Mouse (Mus musculus): Measurements from ENCODE around the gene Gm17349.
"Not testable (repeated sequence)": the region's sequence is repeated elsewhere in the genome, so short reads cannot be mapped to it uniquely, and the experiment has no call there.

Gm17349 gene

DNA sequence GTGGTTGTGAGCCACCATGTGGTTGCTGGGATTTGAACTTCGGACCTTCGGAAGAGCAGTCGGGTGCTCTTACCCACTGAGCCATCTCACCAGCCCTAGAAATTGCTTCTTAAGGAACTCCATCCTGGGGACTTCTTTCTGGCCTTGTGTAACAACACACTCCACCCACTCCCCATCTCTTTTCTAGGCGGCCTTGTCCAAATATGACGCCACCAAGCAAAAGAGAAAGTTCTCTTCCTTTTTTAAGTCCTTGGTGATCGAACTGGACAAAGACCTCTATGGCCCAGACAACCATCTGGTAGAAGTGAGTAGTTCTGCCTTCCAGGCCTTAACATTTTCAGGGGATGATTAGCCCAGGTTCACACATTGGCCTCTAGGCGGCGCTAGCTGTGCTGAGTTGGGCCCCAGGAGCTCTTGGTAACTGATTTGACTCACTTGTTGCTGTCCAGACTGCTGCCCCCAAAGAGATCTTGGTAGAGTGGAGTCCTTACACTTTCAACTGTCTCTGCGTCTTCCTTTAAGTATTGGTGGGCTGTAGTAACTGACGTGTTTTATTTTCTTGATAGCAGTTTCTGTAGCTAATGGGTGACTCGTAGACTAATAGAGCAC is at the start of gene Gm17349:
TSS of gene Gm17349 (minus strand) at position 51 of the 609 bp plus-strand sequence.
- peak in 1 of 2 experiments; percentile 56 for DNase-seq (ENCODE audit: low spot score in 2 of 2)

DNA sequence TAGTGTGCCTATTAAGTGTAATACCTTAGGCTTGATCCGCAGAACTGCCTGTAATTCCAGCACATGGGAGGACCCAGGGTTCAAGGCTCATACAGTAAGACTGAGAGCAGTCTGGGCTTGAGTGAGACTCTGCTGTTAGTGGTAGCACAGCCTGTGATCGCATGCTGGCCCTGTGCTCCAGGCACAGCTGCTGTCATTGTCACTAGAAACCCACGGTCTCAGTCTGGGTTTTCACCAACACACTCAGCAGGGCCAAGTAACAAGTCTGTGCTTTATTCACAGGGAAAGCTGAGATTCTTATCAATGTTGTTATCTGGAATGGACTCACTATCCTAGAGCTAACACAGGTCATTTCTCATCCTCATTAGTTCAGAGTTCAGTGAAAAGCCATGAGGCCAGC is 48.9 kb upstream of the Gm17349 start:
- DNase-seq (ENCODE audit: low spot score in 2 of 2): no peak

DNA sequence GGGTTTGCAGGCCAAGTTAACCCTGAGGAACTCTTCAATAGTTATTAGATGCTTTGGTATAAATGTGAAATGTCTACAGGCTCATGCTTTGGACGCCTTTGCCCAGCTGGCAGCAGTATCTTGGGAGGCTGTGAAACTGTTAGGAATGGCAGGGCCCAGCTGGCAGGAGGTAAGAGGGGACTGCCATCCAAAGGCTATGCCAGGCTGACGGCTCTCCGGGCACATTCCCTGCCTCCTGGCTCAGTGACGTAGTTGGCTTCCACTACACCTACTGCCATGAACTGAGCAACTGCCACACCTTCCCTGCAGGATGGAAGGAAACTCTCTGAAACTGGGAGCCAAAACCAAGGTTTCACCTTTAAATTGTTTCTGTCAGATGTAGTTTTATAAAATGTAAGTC is 34.9 kb upstream of the Gm17349 start:
- no peak for DNase-seq (ENCODE audit: low spot score in 2 of 2)

DNA sequence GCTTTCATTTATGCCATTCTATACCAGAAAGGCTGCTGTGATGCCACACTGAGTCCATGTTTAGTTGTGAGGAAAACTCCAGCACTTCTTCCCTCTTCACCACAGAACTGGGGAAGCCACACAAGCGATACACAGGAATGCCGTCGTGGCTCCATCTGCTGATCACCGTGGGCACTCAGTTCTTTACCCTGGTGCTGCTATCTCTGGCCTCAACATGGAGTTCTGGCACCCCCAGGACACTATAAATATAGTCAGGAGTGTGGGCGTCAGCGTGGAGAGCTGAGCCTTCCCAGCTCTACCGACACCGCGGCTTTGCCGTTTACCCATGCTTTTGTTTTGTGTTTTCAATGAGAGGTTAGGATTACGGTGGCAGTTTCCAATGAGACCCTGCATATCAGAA is 31.4 kb upstream of the Gm17349 start:
- DNase-seq (ENCODE audit: low spot score in 2 of 2): no peak

DNA sequence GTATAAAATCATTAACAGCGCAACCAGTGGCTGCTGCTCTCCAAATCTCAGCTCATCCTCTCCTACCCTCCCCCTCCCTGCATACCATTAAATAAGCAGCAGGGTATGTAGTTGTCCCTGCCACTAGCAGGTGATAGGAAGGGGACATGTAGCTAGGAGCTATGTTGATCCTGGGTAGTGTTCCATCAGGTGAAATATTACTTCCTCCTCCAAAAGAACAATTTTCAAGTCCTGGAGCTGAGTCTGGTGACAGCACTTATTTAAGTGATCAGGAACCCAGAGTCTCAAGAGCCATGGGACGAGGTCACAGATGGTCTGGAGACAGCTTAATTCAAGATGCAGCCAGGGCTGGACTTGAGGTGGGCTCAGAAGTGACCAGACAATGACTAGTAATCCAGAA is 30.3 kb upstream of the Gm17349 start:
- peak; percentile 100 for DNase-seq (ENCODE audit: low spot score in 2 of 2)

DNA sequence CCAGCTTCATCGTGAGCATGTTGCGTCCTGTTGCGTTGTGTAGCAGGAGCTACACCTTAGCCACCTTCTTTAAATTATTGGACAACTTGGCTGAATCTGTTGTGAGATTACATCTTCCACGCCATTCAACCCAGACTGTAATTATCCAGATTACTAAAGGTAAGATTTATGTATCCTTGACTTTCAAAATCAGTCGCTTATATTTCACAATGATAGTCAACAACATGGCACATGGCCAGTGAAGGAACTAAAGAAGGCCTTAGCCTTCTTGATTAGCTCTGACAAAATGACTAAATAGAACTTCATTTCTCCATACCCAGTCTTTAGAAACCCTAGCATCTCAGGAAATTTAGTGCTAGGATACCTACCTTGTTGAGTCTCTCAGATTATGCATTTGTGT is 27.9 kb upstream of the Gm17349 start:
- DNase-seq (ENCODE audit: low spot score in 2 of 2): no peak

DNA sequence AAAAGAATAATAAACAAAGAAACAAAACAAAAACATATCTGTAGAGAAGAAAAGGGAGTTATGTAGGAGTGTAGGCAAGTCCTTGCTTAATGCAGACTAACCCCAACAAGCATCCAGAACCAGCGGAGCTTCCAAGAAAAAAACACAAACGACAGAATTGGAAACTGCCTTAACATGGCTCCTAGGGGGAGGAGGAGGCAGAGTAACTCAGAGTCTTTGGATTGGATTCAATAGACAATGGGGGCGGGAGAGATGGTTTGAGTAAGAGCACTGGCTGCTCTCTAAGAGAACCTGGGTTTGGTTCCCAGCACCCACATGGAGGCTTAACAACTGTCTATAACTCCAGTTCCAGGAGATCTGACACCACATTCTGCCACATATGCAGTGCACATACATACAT is 26.4 kb upstream of the Gm17349 start:
- no peak for DNase-seq (ENCODE audit: low spot score in 2 of 2)

DNA sequence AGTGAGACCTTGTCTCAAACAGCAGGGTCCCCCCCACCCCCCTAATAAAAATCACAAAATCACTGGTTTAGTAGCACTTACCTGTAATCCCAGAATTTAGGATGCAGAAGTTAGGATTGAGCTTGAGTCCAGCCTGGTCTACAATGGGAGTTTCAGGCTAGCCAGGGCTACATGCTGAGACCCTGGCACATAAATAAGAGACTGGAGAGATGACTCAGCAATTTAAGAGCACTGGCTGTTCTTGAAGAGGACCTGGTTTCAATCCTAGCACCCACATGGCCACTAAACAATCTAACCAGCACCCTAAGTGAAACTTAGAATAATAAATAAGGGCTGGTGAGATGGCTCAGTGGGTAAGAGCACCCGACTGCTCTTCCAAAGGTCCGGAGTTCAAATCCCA is 25.9 kb upstream of the Gm17349 start:
- no peak for DNase-seq (ENCODE audit: low spot score in 2 of 2)

DNA sequence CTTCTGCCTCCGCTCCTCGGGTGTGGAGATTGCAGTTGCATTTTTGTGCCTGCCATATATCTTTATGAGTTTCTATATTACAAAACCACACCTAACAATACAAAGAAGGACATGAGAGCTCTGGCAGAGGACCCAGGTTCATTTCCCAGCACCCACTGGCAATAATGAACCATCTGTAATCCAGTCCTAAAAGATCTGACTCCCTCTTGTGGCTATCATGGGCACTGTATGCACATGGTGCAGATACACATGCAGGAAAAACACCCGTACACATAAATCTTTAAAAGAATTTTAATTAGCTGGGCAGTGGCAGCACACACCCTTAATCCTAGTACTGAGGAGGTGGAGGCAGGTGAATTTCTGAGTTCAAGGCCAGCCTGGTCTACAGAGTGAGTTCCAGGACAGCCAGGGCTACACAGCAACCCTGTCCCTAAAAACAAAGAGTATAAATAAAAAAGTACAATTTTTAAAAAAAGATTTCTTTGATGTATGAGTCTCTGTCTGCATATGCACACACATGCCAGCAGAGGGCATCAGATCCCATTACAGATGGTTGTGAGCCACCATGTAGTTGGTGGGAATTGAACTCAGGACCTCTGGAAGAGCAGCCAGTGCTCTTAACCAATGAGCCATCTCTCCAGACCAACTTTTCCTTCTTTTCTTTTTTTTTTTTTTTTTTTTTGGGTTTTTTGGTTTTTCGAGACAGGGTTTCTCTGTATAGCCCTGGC is 23.9 kb upstream of the Gm17349 start:
- DNase-seq (ENCODE audit: low spot score in 2 of 2): no peak

DNA sequence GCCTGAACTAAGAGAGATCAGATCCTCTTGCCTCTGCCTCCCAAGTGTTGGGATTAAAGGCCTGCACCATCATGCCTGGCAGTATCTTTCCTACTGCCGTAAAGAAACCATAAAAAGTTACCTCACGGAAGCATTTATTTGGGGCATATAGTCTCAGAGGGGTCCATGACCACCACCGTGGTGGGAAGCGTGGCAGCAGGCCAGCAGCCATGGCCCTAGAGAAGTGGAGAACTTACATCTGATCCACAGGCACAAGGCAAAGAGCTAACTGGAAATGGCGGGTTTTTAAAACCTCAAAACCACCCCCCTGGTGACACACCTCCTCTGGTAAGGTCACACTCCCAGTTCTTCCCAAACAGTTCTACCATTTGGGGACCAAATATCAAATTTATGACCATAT is 22.9 kb upstream of the Gm17349 start:
- no peak for DNase-seq (ENCODE audit: low spot score in 2 of 2)

DNA sequence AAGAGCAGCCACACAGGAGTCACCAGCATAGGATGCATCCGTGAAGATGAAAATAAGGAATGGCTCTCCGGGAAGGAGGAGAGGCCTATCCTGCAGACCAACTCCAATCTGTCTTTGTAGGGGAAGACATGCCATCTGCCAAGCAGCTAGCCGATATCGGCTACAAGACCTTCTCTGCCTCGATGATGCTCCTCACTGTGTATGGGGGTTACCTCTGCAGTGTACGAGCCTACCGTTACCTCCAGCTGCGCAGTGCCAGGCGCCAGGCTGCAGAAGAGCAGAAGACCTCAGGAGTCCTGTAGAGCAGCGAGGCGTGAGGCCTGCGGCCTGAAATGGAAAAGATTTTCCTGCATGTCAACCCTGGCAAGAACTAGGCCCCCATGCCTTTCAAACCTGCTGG is 22.2 kb upstream of the Gm17349 start:
- no peak for DNase-seq (ENCODE audit: low spot score in 2 of 2)

DNA sequence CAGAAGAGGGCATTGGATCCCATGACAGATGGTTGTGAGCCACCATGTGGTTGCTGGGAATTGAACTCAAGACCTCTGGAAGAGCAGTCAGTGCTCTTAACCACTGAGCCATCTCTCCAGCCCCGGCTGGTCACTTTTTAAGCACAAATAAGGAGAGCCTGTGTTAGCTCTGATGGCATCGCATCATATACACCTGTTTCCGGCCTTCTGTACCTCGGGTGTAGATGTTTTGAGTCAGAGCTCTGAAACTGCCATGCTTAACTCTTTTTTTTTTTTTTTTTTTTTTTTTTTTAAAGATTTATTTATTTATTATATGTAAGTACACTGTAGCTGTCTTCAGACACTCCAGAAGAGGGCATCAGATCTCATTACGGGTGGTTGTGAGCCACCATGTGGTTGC is 21.7 kb upstream of the Gm17349 start:
- DNase-seq (ENCODE audit: low spot score in 2 of 2): not testable (repeated sequence)

DNA sequence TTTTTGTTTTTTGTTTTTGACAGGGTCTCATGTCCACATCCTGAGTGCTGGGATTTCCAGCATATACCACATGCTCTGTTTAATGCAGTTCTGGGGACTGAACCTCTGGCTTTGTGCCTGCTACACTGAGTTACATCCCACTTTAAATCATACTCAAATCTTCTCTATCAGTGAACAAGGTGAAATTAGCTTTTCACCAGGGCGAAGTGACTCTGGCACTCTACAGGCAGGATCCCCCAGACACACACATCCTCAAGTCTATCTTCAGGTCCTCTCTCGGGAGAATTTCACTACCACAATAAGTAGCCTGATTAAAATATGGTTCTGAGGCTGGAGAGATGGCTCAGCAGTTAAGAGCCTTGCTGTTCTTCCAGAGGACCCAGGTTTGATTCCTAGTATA is 21.3 kb upstream of the Gm17349 start:
- no peak for DNase-seq (ENCODE audit: low spot score in 2 of 2)

DNA sequence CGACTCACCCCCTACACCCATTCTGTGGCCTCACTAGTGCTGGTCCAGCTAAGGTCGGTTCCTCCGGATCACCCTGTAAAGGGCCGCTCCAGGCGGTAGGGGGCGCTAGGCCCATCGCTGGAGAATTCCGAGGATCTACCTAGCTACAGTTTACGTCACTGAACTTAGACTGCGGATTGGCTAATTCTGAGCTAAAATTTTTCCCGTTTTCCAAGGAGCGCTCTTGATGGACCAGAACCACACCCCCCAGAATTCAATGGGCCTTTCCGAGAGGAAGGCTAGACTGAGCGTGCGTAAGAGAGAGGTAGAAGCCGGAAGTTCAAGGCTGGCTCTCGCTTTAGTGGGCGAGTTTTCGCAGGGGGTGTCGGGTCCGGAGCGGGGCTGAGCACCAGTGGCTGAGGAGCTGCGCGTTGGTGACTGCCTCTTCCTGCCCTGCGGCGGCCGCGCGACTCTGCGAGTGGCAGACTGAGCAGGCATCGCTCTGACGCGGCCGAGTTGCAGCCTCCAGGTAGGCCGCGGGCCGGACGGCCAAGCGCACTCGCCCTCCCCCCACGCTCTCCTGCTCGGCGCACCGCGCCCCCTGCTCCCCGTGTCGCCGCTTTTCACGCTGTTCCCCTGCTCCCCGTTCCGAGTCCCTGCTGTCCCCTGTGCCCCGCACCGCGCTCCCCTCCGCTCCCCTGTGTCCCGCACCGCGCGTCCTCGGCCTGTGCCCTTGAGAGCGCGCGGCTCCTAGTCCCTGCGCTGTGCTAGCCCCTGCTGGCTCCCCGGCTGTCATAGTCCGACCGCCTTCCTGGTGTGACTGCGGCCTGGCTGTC is 20.3 kb upstream of the Gm17349 start, which contains the start of gene Cox14:
TSS of gene Cox14 (plus strand) at position 278 of the 815 bp plus-strand sequence.
- peak; percentile 84 to 89 for DNase-seq (ENCODE audit: low spot score in 2 of 2)

DNA sequence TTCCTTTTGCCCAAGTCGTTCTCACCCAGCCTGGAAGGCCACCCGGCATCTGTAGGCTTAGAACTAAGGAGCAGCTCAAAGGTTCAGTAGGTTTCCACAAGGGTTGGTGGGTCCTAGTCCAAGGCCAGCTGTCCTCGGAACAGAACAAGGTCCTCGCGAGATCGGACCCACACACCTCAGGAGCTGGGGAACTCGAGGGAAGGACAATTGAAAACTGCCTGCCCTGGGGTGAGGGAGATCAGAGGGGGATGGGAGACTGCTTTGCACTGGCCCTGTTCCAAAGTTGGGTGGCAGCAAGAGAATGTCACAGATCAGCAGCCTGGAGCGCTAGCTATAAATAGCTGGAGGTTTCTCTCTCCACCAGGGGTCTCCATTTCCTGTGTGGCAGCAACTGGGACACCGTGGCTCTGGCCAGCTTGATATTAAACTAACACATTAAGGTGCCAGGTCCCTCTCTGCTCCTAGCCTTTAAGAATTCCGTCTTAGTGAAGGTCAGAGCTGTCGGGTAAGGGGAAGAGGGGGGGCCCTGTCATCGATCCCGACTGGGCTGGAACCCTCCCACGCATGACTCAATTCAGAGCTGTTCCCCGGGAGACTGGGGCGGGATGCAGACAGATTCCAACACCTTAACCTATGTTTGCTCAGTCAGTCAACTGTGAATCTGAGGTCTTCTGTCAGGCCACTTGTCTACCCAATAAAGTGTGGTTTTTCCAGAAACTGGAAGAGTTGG is 19.2 kb upstream of the Gm17349 start:
- no peak for DNase-seq (ENCODE audit: low spot score in 2 of 2)

DNA sequence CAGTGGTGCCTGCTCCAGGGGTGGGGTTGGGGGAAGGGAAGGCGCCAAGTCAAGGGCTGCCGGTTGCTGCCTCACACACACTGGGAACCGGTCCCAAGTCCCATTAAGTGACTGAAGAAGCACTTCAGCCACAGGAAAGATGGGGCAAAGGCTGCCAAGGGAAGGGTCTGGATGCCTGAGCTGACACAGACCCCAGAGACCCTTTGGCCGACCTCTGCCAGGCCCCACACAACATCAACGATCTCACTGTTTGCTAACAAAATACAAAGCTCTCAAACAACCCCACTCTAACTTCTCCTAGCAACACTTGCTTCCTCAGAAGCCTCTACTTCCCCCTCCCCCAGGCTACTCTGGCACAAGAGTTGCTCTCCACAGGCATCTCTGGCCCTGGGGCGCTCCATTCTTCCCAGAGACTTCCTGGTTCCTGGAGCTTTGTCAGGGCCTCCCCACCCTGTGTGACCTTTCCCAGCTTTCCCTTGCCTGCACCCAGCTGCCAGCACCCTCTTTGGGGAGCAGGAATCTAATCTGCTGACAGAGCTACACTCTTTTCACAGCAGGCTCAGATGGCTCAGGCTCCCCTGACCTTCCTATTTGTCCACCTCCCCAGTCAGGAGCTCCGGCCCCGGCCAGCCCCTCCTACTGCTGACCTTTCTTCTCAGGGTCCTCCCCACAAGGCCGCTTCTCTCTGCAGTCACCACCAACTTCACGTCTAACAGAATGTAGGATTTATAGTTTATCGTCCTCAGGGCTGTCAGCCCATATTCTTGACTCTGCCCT is 18.4 kb upstream of the Gm17349 start:
- DNase-seq (ENCODE audit: low spot score in 2 of 2): no peak

DNA sequence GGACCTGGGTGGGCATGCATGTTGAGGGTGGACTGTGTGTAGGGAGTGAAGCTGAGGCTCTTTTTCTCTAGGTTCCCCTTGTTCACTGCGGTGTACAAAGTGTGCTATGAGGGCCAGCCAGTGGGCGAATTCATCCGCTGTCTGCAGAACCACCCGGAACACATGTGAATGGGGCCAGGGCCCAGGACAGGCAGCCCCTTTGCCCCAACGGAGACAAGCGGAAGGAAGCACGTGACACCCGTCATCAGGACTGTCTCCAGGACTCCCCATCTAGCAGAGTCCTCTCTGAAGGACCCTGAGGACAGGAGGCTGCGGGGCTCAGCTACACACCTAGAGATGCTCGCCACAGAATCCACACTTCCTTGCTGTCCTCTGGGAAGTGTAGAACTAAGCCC is 17.8 kb upstream of the Gm17349 start:
- DNase-seq (ENCODE audit: low spot score in 2 of 2): no peak

DNA sequence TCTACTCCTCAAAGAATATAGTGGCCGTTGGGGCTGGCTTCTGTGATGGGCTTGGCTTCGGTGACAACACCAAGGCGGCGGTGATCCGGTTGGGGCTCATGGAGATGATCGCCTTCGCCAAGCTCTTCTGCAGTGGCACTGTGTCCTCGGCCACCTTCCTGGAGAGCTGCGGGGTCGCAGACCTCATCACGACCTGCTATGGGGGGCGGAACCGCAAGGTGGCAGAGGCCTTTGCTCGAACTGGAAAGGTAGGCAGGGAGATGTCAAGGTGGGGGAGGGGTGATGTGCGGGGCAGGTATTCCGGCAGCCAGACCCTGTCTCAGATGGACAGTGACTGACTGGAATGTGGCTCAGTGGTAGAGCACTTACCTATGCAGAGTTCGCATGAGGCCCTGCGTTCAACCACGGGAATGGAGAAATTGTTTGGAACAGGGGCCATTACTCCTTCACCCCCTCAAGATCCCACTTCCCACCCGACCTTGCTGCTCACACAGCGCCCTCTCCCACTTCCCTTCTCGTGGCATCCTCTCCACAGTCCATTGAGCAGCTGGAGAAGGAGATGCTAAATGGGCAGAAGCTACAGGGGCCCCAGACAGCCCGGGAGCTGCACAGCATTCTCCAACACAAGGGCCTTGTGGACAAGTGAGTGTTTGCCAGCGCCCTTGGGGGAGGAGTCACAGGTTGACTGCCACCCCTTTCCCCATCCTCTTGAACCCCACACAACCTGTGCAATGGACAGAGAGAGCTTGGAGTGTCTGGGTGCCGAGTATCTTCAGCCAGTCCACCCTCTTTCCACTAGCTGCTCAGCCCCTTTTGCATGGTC is 16.8 kb upstream of the Gm17349 start:
- no peak for DNase-seq (ENCODE audit: low spot score in 2 of 2)

DNA sequence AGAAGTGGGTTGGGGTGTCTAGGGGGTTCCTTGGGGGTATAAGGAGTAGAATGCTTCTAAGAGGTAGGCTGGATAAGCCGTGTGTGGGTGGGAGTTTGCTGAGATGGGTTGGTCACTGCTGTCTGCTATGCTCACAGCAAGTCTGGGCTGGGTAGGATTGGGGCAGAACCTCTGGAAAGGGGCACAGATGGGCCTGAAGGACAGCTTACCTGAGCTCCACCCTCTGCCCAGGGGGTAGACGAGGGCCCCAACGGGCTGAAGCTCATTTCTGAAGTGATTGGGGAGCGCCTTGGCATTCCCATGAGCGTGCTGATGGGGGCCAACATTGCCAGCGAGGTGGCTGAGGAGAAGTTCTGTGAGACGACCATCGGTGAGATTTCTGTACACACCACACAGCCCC is 14.6 kb upstream of the Gm17349 start:
- DNase-seq (ENCODE audit: low spot score in 2 of 2): no peak

DNA sequence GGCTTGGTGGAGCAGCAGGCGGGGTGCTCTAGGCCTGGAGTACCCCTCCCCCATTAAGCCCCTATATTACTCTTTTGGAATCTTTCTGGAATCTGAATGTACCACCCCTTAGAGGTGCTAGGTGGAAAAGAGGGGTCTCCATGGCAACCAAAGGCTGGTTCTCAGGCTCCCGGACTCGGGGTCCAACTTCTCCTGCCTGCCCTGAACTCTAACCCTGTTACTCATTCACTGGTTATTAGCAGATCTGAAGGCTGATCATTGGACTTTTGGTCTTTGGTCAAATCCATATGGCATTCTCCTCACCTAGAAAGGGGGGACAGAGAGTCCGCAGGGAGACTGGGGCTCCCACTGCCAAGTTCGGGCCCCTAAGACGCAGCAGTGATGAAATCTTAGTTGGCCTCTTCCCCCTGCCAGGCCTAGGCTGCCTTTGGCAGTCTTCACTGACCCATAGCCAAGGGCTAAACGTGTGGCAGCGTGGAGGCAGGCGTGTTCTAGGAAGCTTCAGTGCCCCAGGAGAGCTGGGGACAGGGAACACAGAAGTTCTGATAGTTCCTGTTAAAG is 13.3 kb upstream of the Gm17349 start:
- DNase-seq (ENCODE audit: low spot score in 2 of 2): no peak
